Mouse (Mus musculus) liver, postnatal 0 days (tissue): ENCODE data around the gene Ece1. TPM values are rescaled to one million over a fixed set of nuclear protein-coding genes. Genes with fewer than 3 reads are reported as not detected.

ENCODE experiments used
- ATAC-seq: fragments of 200-750 bp; cut with Nextera tagmentation; 2 replicates; pipeline ENCODE4 v1.8.0; 2017; ENCODE audit warnings: mild to moderate bottlenecking, moderate library complexity
- DNase-seq: peaks from one replicate; pipeline ENCODE4 v3.0.0-alpha.2; 2016
- H3K27ac ChIP-seq: fragments of 300-500 bp; sonication (generic); 2 replicates; pipeline ENCODE4 v1.5.1; 2014; ENCODE audit warnings: antibody characterized with exemption, moderate library complexity, mild to moderate bottlenecking, low read depth
- H3K27me3 ChIP-seq: fragments of 300-500 bp; sonication (generic); 2 replicates; pipeline ENCODE4 v1.6.1; 2014; ENCODE audit warnings: low read length, control low read depth, mixed read lengths; ENCODE audit not compliant: insufficient read depth
- H3K36me3 ChIP-seq: fragments of 300-500 bp; sonication (generic); replicated peaks from 2 replicates; pipeline ENCODE4 v1.6.1; 2014; ENCODE audit warnings: mild to moderate bottlenecking, control low read depth, low read length, moderate library complexity, mixed read lengths; ENCODE audit not compliant: insufficient read depth
- H3K4me1 ChIP-seq: fragments of 300-500 bp; sonication (generic); 2 replicates; pipeline ENCODE4 v1.6.1; 2014; ENCODE audit warnings: antibody characterized with exemption, mild to moderate bottlenecking, control low read depth; ENCODE audit not compliant: insufficient read depth
- H3K4me2 ChIP-seq: fragments of 300-500 bp; sonication (generic); 2 replicates; pipeline ENCODE4 v1.6.1; 2014; ENCODE audit warnings: low read depth, mild to moderate bottlenecking, low read length, moderate library complexity, mixed read lengths
- H3K4me3 ChIP-seq: fragments of 300-500 bp; sonication (generic); 2 replicates; pipeline ENCODE4 v1.5.1; 2014; ENCODE audit warnings: low read depth, low read length
- H3K9ac ChIP-seq: fragments of 300-500 bp; sonication (generic); replicated peaks from 2 replicates; pipeline ENCODE4 v1.6.1; 2014; ENCODE audit warnings: mild to moderate bottlenecking, moderate library complexity
- H3K9me3 ChIP-seq: fragments of 300-500 bp; sonication (generic); 2 replicates; pipeline ENCODE4 v1.6.1; 2016; ENCODE audit warnings: mild to moderate bottlenecking, control low read depth, low read length, mixed read lengths
- CTCF ChIP-seq: sonication (generic); IDR thresholded peaks from 2 replicates; pipeline ENCODE4 v1.5.1; 2016; ENCODE audit warnings: antibody characterized with exemption, low read depth
- EP300 ChIP-seq: IDR thresholded peaks from 2 replicates; pipeline ENCODE4 v1.6.1; 2016; ENCODE audit warnings: antibody characterized with exemption, low read depth, mild to moderate bottlenecking
- WGBS: fragments of 180-500 bp; shearing (Covaris S2); extraction: QIAGEN DNeasy Blood & Tissue Kit; methylation state at CpG from one replicate; pipeline ENCODE4 v1.1.7; 2014; ENCODE audit not compliant: insufficient replicate concordance; 5-methylcytosine and 5-hydroxymethylcytosine counted together
- polyA plus RNA-seq: library from polyadenylated mRNA; unstranded; fragments of >200 nt; fragmentation: Nextera tagmentation; extraction: Ambion mirVana; gene quantifications from 2 replicates; pipeline ENCODE4 v1.2.1, GENCODE M21; 2015

Gene Ece1
- polyA plus RNA-seq, 1 experiment from 2014 or later: 35.7 TPM

DNA sequence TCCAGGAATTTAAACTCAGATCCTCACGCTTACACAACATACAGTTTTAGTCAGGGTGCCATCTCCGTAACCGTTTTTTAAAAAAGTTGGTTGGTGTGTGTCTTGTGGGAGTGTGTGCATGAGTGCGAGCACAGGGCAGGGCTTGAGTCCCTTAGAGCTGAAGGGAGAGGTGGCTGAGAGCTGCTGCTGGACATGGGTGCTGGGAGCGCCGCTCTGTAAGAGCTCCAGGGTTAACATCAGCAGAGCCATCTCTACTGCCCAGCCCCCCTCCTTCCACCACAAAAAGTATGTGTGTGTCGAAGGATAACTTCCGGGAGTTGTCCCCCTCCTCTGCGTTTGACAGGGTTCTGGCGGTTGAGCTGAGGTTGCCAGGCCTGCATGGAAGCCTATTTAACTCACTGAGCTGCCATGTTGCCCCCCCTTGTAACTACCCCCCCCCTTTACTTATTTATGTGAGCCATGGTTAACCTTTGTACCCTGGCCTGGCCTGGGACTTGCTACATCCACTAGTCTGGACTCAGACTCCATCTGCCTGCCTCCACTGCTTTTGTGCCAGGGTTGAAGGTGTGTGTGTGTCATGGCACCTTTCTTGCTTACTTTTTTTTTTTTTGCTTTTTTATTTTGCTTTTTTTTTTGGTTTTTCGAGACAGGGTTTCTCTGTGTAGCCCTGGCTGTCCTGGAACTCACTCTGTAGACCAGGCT lies 142.0 kb downstream of the Ece1 start:
- H3K27ac ChIP-seq: no peak overlapping the region
- H3K4me2 ChIP-seq: no peak overlapping the region
- H3K9ac ChIP-seq: no peak overlapping the region
- H3K4me1 ChIP-seq: no peaks in the 10 kb centered on the region; the same call in 1 of the 2 replicates
- no peak for DNase-seq
- no peaks in the 10 kb centered on the region for H3K9me3 ChIP-seq
- TF ChIP-seq CTCF (no peak), EP300 (no peak)
- 83% methylated on average over 11 of the region's 11 CpGs for WGBS
- H3K27me3 ChIP-seq: no peaks in the 10 kb centered on the region
- no peak overlapping the region for H3K4me3 ChIP-seq
- peak; percentile 79 for ATAC-seq
- H3K36me3 ChIP-seq: peaks cover 27% of the 10 kb centered on the region

DNA sequence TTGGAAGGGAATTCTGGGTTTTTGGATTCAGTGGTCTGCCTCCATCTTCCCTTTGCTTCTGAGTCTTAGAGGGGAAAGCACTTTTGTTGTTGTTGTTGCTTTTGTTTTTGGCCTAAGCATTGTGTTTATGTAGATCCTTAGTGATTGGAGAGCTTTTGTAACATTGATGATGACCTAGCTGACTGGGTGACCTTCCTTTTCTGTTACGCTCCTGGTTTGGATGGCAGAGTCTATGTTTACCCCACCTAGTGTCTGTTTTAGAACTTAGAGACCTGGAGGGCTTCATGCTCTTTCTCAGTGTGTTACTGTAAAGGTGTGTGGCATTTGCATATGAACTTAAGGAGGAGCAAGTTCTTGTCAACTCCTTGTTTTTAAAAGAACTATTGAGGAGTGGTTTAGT lies 143.7 kb downstream of the Ece1 start:
- 70% methylated on average over 1 of the region's 1 CpGs for WGBS
- H3K9ac ChIP-seq: no peak overlapping the region
- no peak overlapping the region for H3K4me2 ChIP-seq
- DNase-seq: no peak
- no peaks in the 10 kb centered on the region; the same call in 1 of the 2 replicates for H3K4me1 ChIP-seq
- TF ChIP-seq CTCF (no peak), EP300 (no peak)
- no peaks in the 10 kb centered on the region for H3K27me3 ChIP-seq
- H3K9me3 ChIP-seq: no peaks in the 10 kb centered on the region
- no peak for ATAC-seq
- no peak overlapping the region for H3K27ac ChIP-seq
- peaks cover 18% of the 10 kb centered on the region for H3K36me3 ChIP-seq
- H3K4me3 ChIP-seq: no peak overlapping the region

DNA sequence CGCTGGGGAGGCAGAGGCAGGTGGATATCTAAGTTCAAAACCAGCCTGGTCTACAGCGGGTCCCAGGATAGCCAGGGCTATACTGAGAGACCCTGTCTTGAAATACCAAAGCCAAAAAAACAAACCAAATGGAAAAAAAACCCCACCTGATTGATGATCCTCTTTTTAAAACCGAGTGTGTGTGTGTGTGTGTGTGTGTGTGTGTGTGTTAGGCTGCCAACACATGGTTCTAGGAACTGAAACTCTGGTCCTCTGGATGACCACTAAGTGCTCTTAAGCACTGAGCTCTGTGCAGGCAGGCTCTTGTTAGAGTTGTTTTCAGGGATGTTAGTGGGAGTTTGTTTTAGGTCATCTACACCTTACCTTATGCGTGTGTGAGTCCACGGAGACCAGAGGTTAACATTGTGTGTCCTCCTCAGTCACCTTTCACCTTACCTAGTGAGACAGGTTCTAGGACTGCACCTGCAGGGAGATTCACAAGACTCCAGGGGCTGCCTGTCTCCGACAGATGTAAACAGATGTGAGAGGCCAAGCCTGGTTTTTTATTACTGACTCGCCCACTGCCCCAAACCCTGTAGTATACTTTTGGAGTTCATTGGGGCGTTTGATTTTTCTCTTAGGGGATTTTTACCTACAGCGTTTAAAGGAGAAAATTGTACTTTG lies 145.0 kb downstream of the Ece1 start:
- WGBS: 85% methylated on average over 9 of the region's 9 CpGs
- H3K27me3 ChIP-seq: no peaks in the 10 kb centered on the region
- peaks cover 17% of the 10 kb centered on the region for H3K36me3 ChIP-seq
- no peaks in the 10 kb centered on the region for H3K9me3 ChIP-seq
- no peak for ATAC-seq
- no peak overlapping the region for H3K9ac ChIP-seq
- no peaks in the 10 kb centered on the region; the same call in 1 of the 2 replicates for H3K4me1 ChIP-seq
- H3K27ac ChIP-seq: no peak overlapping the region
- no peak overlapping the region for H3K4me2 ChIP-seq
- no peak overlapping the region for H3K4me3 ChIP-seq
- no peak for DNase-seq
- TF ChIP-seq EP300 (no peak), CTCF (no peak)

DNA sequence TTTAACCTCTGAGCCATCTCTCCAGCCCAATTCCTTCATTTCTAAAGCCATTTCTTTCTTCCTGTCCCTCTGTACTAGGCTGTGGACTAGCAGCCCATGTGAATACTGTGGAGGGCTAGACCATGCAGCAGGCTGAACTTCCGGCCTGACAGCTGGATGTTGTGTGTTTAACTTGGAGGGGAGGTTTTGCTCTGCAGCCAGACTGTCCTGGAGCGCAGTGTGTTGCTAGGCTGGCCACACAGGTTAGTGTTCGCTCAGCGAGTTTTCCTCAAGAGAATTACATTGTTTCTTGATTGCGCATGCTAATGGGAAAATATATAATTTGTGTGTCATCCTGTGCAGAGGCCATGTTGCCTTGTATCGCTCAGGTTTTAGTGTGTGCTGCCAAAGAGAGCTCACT lies 146.6 kb downstream of the Ece1 start:
- H3K9ac ChIP-seq: no peak overlapping the region
- no peak overlapping the region for H3K27ac ChIP-seq
- WGBS: 91% methylated on average over 6 of the region's 6 CpGs
- no peak overlapping the region for H3K4me2 ChIP-seq
- H3K36me3 ChIP-seq: peaks cover 20% of the 10 kb centered on the region
- no peak overlapping the region for H3K4me3 ChIP-seq
- no peaks in the 10 kb centered on the region for H3K9me3 ChIP-seq
- ATAC-seq (no peak), DNase-seq (no peak)
- no peaks in the 10 kb centered on the region; the same call in 1 of the 2 replicates for H3K4me1 ChIP-seq
- TF ChIP-seq CTCF (no peak), EP300 (no peak)
- no peaks in the 10 kb centered on the region for H3K27me3 ChIP-seq

DNA sequence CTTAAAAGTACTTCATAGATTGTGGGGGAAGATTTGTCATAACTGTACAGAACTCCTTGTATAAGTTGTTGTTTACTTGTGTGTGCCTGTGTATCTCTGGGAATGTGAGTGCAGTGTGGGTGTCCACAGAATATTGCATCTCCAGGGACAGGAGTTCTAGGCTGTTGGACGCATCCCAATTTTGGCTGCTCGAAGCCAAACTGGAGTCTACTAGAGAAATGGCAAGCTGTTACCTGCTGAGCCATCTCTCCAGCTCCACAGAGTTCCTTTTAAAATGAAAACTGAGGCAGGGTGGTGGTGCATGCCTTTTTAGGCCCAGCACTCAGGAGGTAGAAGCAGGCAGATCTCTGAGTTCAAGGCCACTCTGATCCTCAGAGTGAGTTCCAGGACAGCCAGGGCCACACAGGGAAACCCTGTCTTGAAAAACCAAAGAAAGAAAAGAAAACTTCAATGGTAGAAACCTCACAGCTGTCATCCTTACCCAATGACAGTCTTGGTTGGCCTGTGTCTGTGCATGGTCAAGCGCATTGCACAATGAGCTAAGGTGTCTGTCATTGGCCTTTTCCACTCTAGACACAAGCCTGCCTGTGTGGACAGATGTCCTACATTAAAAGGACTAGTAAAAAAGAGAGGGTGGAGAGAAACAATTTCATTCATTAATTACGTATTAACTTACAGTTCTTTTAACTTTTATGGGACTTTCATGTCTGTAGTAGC lies 147.9 kb downstream of the Ece1 start:
- no peak; the same call in 1 of the 2 replicates for ATAC-seq
- H3K9me3 ChIP-seq: no peaks in the 10 kb centered on the region
- TF ChIP-seq CTCF: no peak
- TF ChIP-seq EP300: no peak
- H3K4me1 ChIP-seq: no peaks in the 10 kb centered on the region; the same call in 1 of the 2 replicates
- no peaks in the 10 kb centered on the region for H3K27me3 ChIP-seq
- H3K4me2 ChIP-seq: no peak overlapping the region
- H3K4me3 ChIP-seq: no peak overlapping the region
- no peak overlapping the region for H3K27ac ChIP-seq
- 92% methylated on average over 4 of the region's 4 CpGs for WGBS
- no peak overlapping the region for H3K9ac ChIP-seq
- peaks cover 27% of the 10 kb centered on the region for H3K36me3 ChIP-seq
- DNase-seq: no peak
